Comparison of ENCODE assay signal across 7 mouse cellular contexts in genomic region chr11:88555232-88555818, GRCm38 (mm10).
DNase-seq lines count a peak whose midpoint lies in the region; ATAC-seq and TF ChIP-seq lines count a peak whose summit lies in the region.

No protein-coding gene starts in this region.

- no peaks in the 10 kb centered on the region for H3K9me3 ChIP-seq in embryonic facial prominence, embryonic 13.5 days

- no peak for DNase-seq in left cerebral cortex, adult 2 months (ENCODE audit: extremely low spot score in 1 of 2, low spot score in 2 of 2)
- no peak for DNase-seq in left cerebral cortex, adult 11 months (ENCODE audit: low spot score)
- DNase-seq in kidney, postnatal 10 days = peak; percentile 59
- DNase-seq in gastrocnemius, postnatal 14 days = no peak
- DNase-seq in testis, postnatal 10 days (ENCODE audit: low spot score) = no peak

- H3K4me1 ChIP-seq in embryonic facial prominence, embryonic 13.5 days = peaks cover 94% of the 10 kb centered on the region
- H3K4me1 ChIP-seq in small intestine, adult 2 months (ENCODE audit: control insufficient read depth, insufficient read depth, insufficient read length, low read length) = peaks cover 36% of the 10 kb centered on the region

- intact Hi-C loops in left cerebral cortex, adult 2 months (cut with DNase I) = no loop called here
- intact Hi-C loops in gastrocnemius, postnatal 14 days (cut with DNase I; ENCODE audit: low total_unique reads) = no loop called here

- H3K4me3 ChIP-seq in left cerebral cortex, adult 2 months = no peak overlapping the region
- no peak overlapping the region for H3K4me3 ChIP-seq in embryonic facial prominence, embryonic 13.5 days
- H3K4me3 ChIP-seq in small intestine, adult 2 months (ENCODE audit: low read depth, low read length) = no peak overlapping the region

- 0 out of 2 replicates have a peak overlapping the region, but pooled peaks have one; percentile 26 for H3K4me2 ChIP-seq in embryonic facial prominence, embryonic 13.5 days

- H3K27ac ChIP-seq in left cerebral cortex, adult 2 months = peak overlapping the region; percentile 34; the same call in 1 of the 2 replicates
- peak overlapping the region; percentile 71 for H3K27ac ChIP-seq in embryonic facial prominence, embryonic 13.5 days
- H3K27ac ChIP-seq in small intestine, adult 2 months (ENCODE audit: insufficient read depth, low read depth, low read length) = peak overlapping the region; percentile 78

- H3K27me3 ChIP-seq in embryonic facial prominence, embryonic 13.5 days = no peaks in the 10 kb centered on the region
- no peaks in the 10 kb centered on the region for H3K27me3 ChIP-seq in small intestine, adult 2 months (ENCODE audit: control insufficient read depth, insufficient read depth, low read length)

- no peak for TF ChIP-seq CTCF in left cerebral cortex, adult 2 months (IDR thresholded peaks at IDR 0.05)
- TF ChIP-seq CTCF in small intestine, adult 2 months (IDR thresholded peaks at IDR 0.05; ENCODE audit: extremely low read depth, insufficient read length, insufficient replicate concordance, low read depth, low read length) = no peak

- TF ChIP-seq POLR2A in small intestine, adult 2 months (IDR thresholded peaks at IDR 0.05; ENCODE audit: low read depth, low read length) = no peak

- 34% methylated on average over 8 of the region's 8 CpGs for WGBS in embryonic facial prominence, embryonic 13.5 days
- 66% methylated on average over 8 of the region's 8 CpGs for WGBS in small intestine, adult 2 months

- H3K36me3 ChIP-seq in embryonic facial prominence, embryonic 13.5 days = no peaks in the 10 kb centered on the region
- H3K36me3 ChIP-seq in small intestine, adult 2 months (ENCODE audit: control insufficient read depth, insufficient read depth, low read length) = no peaks in the 10 kb centered on the region

- peak overlapping the region; percentile 2; the same call in 1 of the 2 replicates for H3K9ac ChIP-seq in embryonic facial prominence, embryonic 13.5 days

- no peak for ATAC-seq in embryonic facial prominence, embryonic 13.5 days (ENCODE audit: insufficient number of reproducible peaks, insufficient read depth, low FRiP score, low TSS enrichment, low read depth)
